Mouse (Mus musculus): ENCODE measurements around the gene Agtr1a.

GRCm38 (mm10) chr13:30358456-30359168, 22.4 kb downstream of the Agtr1a start:
- TF ChIP-seq POLR2A (IDR thresholded peaks at IDR 0.05; ENCODE audit: extremely low read depth, insufficient read depth, low read length) = no peak
- TF ChIP-seq CTCF (IDR thresholded peaks at IDR 0.05; ENCODE audit: low read depth, low read length) = peak; percentile 72
